Mouse (Mus musculus) ovary, postnatal 14 days (tissue): Measurements from ENCODE around the gene Slc9a5.

Experiments used
- DNase-seq: peaks from one replicate; pipeline ENCODE4 v3.0.0; 2022; ENCODE audit warnings: low spot score

The Slc9a5 gene

DNA sequence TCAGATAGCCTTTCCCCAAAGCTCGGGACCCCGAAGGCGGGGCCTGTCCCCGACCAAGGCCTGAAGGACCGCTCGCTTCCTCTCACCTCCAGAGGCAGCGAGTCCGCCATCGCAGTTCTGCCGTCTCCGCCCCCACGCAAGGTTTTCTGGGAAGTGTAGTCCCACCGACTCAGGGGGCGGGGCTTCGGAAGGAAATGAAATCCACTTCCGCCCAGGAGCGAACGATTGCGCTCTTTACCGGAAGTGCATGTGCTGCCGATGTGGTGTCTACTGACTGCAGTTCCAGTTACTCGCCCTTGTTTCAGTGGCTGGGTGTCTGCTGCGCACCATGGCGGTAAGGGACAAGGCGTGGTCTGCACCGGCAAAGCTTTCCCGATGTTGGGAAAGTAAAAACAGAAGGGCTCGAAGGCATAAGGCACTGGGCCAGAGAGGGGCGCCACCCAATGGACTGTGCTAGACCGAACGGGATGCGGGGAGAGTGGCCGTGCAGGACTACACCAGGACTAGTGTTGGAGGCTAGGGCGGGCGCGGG, 22.4 kb upstream of the Slc9a5 start, which contains the start of the genes Lrrc29 and Tmem208:
Lrrc29 (minus strand) TSS at position 138 of the 532 bp plus-strand sequence.
Tmem208 (plus strand) TSS at position 214 of the 532 bp plus-strand sequence.
- peak; percentile 95 for DNase-seq

DNA sequence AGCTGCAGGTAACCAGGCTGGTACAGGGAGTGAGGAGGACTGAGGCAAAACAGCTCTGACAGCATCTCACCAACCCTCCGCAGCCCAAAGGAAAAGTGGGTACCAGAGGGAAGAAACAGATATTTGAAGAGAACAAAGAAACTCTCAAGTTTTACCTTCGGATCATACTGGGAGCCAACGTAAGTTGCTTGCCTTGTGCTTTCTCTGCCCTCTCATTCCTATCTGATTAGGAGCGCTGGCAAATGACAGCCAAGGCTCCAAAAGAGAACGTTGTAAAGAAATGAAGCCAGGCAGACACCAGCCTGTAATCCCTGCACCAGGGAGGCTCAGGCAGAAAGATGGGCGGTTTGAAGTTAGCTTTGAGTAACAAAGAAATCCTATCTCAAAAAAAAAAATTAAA, 21.7 kb upstream of the Slc9a5 start:
- DNase-seq = no peak

DNA sequence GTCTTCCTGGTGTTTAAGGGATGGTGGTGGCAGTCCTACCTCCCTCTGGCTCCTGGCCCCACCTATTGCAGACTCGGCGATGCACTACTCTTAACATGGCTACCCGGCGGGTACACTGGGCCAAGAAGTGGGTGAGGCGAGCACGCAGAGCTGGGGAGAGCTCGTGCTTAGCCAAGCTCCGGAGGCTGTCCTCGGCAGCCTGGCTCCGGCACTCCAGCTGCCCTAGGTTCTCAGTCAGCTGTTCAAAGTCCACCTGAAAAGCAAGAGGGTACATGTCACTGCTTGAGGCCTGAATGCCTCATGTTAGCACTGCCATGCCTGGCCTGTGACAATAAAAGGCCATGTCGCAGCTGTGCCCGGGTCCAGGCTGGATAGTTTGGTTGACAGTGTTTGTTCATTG, 18.3 kb upstream of the Slc9a5 start:
- DNase-seq = no peak

DNA sequence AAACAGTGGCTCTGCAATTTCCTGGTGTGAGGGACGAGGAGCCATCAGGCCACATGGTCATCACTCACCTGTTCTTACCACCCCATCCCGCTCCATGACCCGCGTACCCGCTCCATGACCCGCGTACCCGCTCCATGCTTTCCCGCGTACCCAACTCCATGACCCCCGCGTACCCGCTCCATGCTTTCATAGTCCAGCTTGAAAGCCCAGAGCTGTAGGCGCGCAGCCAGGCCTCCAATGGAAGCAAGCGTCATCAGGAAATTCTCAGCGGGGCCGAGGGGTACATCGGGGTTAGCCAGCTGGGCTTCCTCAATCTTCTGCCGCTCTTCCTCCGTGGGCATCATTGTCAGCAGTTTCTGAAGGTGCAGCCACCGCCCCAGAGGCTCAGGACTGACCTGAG, 17.2 kb upstream of the Slc9a5 start:
- DNase-seq = no peak

- DNase-seq = no peak
Measured at GRCm38 (mm10) chr8:105331931-105332330, 16.7 kb upstream of the Slc9a5 start.

GRCm38 (mm10) chr8:105332523-105332922, 16.1 kb upstream of the Slc9a5 start:
- no peak for DNase-seq

DNA sequence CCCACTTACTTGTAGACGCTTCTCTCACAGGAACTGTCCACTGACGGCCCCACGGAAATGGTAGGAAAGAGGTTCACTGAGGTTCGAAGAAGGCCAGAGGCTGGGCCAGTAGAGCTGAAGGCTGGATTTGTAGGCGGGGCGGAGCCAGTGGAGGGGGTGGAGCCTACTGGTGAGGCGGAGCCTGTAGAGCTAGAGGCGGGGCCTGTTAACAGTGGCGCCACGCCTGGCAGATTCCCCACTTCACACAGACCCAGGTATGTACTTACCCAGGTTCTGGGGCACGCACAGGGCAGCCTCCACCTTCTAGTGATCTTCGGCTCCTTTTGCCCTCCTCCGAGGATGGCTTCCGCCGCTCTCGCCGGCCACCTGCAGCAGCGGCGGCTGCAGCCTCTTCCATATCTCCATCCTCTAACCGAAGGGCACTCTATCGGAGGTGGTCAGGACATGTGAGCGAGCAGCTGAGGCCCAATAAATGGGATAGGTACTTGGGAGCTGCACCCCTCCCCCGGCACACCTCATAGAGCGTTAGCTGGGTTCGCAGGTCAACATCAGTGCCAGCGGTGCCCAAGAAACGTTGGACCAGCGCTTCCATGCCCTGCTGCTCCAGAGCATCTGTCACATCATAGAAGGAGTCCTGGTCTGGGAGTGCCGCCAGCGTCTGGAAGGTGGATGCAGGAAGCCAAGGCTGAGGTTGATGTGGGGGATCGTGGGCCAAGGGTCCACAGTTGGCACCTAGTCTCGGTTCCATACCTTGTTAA, 12.1 kb upstream of the Slc9a5 start:
- no peak for DNase-seq

DNA sequence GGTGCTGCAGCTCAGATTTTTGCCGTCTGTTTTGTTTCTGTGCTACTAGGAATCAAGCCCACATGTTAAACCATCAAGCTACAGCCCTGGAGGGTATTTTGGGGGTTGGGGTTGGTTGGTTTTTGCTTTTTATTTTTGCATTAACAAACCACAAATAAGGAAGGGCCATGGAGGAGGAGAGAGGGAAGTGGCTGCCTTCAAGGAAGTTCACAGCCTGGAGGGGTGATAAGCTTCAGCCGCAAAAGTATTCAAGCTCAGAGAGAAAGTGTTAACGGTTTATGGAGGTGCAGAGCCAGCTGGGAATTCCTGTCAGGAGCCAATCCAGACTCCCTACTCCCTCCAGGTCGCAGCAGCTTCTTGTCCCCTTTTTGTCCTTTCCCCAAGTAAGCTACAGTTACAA, 9.7 kb upstream of the Slc9a5 start:
- no peak for DNase-seq

- no peak for DNase-seq
Measured at GRCm38 (mm10) chr8:105339886-105340635, 8.6 kb upstream of the Slc9a5 start.

DNA sequence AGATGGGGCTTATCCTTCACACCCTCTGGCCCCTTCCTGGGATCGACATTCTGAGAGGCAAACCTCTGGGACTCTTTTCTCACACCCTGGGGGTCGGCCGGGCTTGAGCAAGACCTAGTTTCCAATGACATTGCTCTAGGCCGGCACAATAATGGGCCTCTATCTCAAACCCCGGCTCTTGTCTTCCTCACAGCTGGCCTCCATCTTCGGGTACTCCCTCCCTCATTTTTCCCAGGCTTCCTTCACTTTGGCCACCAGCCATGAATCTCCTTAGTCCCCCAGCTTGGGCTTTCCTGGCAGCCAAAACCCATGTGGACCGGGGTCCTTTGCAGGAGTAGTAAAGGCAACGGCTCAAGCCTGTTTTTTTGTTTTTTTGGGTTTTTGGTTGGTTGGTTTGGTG, 7.2 kb upstream of the Slc9a5 start:
- DNase-seq = no peak

- DNase-seq = no peak
Measured at GRCm38 (mm10) chr8:105342768-105343167, 5.9 kb upstream of the Slc9a5 start.

DNA sequence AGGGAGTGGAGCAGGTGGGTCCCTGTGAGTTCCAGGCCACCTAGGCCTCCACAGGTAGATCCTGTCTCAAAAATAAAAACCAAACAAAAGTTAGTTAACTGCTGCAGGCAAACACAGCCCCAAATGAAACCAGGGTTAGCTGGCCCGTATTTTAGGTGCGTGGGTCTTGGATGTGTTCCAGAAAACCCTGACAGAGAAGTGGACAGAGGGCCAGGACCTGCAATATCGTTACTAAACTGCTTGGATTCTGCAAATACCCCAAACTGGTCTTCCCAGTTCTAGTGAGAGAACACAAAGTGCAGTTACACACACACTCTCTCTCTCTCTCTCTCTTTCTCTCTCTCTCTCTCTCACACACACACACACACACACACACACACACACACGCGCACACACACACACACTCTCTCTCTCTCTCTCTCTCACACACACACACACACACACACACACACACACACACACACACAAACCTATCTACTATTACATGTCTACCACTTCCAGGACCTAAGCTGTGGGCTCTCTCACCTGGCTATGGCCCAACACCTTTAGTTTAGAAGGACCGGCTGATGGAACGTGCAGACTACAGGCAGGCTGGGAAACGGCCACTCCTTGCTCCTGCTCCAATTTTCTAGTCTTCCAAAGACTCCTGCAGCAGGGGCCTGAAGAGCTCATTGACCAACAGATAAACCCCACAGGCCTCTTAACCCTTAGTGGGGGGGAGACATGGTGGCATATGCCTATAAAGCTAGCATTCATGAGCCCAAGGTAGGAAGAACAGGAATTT, 4.7 kb upstream of the Slc9a5 start:
- no peak for DNase-seq

- DNase-seq = no peak
Measured at GRCm38 (mm10) chr8:105345061-105345975, 3.3 kb upstream of the Slc9a5 start.

- peak; percentile 44 for DNase-seq
Measured at GRCm38 (mm10) chr8:105346611-105347427, 1.8 kb upstream of the Slc9a5 start.

DNA sequence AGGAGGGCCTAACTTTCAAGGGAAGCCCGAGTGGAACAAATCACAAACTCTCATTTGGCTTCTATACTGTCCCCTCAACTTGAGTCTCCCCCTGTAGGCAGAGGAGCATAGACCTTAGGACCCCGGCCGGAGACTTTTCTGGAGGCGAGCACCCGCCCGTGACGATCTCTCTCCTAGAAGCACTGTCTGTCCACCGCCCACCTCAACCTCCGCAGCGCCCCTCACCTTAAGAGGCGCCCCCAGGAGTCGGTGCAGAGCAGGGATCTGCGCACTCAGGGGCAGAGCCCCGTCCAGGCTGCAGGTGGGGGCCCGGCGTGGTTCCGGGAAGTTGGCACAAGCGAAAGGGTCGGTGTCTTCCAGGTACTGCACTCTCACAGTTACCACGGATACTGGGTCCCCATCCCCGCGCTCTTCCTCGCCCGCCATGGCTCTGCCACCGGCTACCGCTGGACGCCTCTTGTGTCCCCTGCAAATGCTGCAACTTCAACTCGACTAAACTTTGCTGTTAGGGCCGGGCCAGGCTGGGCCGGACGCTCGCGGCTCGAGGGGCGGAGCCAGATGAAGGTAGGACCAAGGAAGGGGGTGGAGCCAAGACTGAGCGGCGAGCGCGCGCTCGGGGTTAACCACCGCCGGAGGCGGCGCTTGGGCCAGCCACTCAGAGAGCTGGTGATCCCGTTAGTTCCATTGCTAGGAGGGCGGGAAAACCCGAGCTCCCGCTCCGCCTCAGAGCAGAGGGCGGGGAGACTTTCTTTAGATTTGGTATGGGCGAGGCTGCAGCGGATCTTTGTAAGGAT, 1.0 kb upstream of the Slc9a5 start, which contains the start of gene Fhod1:
Fhod1 (minus strand) TSS at position 526 of the 794 bp plus-strand sequence.
- peak; percentile 88 for DNase-seq

- no peak for DNase-seq
Measured at GRCm38 (mm10) chr8:105349096-105349771, 591 bp downstream of the Slc9a5 start.

- no peak for DNase-seq
Measured at GRCm38 (mm10) chr8:105350186-105350585, 1.5 kb downstream of the Slc9a5 start.

- no peak for DNase-seq
Measured at GRCm38 (mm10) chr8:105353583-105354135, 5.0 kb downstream of the Slc9a5 start.
